In the genomic region with DNA sequence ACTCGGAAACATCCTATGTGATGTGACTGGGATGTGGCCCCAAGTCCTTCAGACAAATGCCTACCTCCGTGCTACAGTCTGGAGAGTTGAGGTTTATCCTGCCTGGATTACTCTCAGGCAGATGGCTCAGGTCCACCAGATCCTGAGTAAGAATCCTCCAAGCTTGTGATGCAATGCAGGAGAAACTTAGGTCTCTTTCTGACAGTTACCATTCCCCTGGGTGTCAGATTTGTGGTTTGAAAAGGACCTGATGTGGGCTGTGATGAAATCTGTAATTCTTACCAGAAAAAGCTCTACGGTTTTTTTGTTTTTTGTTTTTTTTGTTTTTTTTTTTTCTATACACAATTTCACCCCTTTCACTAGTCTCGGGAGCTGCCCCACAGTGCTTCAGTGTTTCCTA, we compare ENCODE assay signal across 24 mouse cellular contexts. TPM values are rescaled to one million over a fixed set of nuclear protein-coding genes. Genes with fewer than 3 reads are reported as not detected.
DNase-seq lines count a peak whose midpoint lies in the region; ATAC-seq and TF ChIP-seq lines count a peak whose summit lies in the region.
"Had no signal": no experiment of that assay in that cellular context is flagged by ENCODE, and none has a peak within 500 bp of the region (broad histone marks: within the 10 kb centered on the region; RNA-seq: fewer than 3 reads in every experiment).

No protein-coding gene starts in this region.

- no peaks in the 10 kb centered on the region for H3K36me3 ChIP-seq in CH12.LX (replicated peaks in 1 of 2; ENCODE audit: control insufficient read depth in 1 of 2, insufficient read depth in 1 of 2, low read length in 1 of 2)
- H3K36me3 ChIP-seq in kidney, embryonic 15.5 days = no peaks in the 10 kb centered on the region
- no peaks in the 10 kb centered on the region for H3K36me3 ChIP-seq in heart, adult 2 months (ENCODE audit: control insufficient read depth, insufficient read depth, low read length)
- no peaks in the 10 kb centered on the region for H3K36me3 ChIP-seq in forebrain, embryonic 11.5 days (ENCODE audit: control insufficient read depth, insufficient read depth, low read length)
- H3K36me3 ChIP-seq: embryonic facial prominence, embryonic 10.5 days; embryonic facial prominence, embryonic 12.5 days; forebrain, embryonic 12.5 days had no signal

- dilution Hi-C loops in CH12.LX (cut with MboI; ENCODE audit: extremely low pct_ligation_motif_present, extremely low pct_unique_long_range_greater_than_20kb, low sequenced_read_pairs) = no loop called here

- TF ChIP-seq POLR2A in CH12.LX (IDR thresholded peaks at IDR 0.05; ENCODE audit: low read depth, low read length) = no peak
- no peak for TF ChIP-seq POLR2A in heart, adult 2 months (IDR thresholded peaks at IDR 0.05; ENCODE audit: insufficient read depth, low read depth, low read length)

- intact Hi-C loops in heart, adult 2 months (cut with DNase I) = no loop called here

- 76% methylated on average over 4 of the region's 4 CpGs for WGBS in kidney, embryonic 15.5 days
- WGBS in heart, adult 2 months = 61% methylated on average over 4 of the region's 4 CpGs
- WGBS in forebrain, embryonic 11.5 days = 83% methylated on average over 4 of the region's 4 CpGs

- no peak for TF ChIP-seq EP300 in CH12.LX (IDR thresholded peaks at IDR 0.05; ENCODE audit: low read length)
- TF ChIP-seq EP300 in heart, adult 2 months (IDR thresholded peaks at IDR 0.05; ENCODE audit: insufficient read depth, low read depth, low read length) = no peak

- no peak for TF ChIP-seq CTCF in CH12.LX (conservative IDR thresholded peaks at IDR 0.05 in 1 of 2, IDR thresholded peaks at IDR 0.05 in 1 of 2; ENCODE audit: low read depth in 2 of 2, low read length in 2 of 2)
- TF ChIP-seq CTCF in heart, adult 2 months (IDR thresholded peaks at IDR 0.05) = no peak

- H3K27ac ChIP-seq in CH12.LX (ENCODE audit: insufficient read depth, low read depth) = no peak overlapping the region
- no peak overlapping the region for H3K27ac ChIP-seq in kidney, embryonic 15.5 days
- H3K27ac ChIP-seq in heart, adult 2 months = no peak overlapping the region
- H3K27ac ChIP-seq in forebrain, embryonic 11.5 days (ENCODE audit: low read depth, low read length) = no peak overlapping the region
- H3K27ac ChIP-seq: embryonic facial prominence, embryonic 10.5 days; embryonic facial prominence, embryonic 12.5 days; forebrain, embryonic 12.5 days had no signal

- no peak for TF ChIP-seq RAD21 in CH12.LX (IDR thresholded peaks at IDR 0.05; ENCODE audit: low read depth, low read length)

- H3K9me3 ChIP-seq in CH12.LX (replicated peaks; ENCODE audit: low read length) = no peaks in the 10 kb centered on the region
- no peaks in the 10 kb centered on the region for H3K9me3 ChIP-seq in kidney, embryonic 15.5 days (replicated peaks)
- H3K9me3 ChIP-seq in forebrain, embryonic 11.5 days (ENCODE audit: control insufficient read depth, low read length) = no peaks in the 10 kb centered on the region
- H3K9me3 ChIP-seq: embryonic facial prominence, embryonic 10.5 days; embryonic facial prominence, embryonic 12.5 days; forebrain, embryonic 12.5 days had no signal

- H3K79me2 ChIP-seq in CH12.LX (replicated peaks; ENCODE audit: control insufficient read depth, extremely low read depth, insufficient read depth, poor library complexity, severe bottlenecking) = no peaks in the 10 kb centered on the region
- H3K79me2 ChIP-seq in heart, adult 2 months (replicated peaks; ENCODE audit: control insufficient read depth, insufficient read depth, low read length) = no peaks in the 10 kb centered on the region

- ATAC-seq in kidney, embryonic 15.5 days (replicated peaks; ENCODE audit: low FRiP score) = no peak
- ATAC-seq in forebrain, embryonic 11.5 days (replicated peaks; ENCODE audit: low FRiP score) = no peak
- ATAC-seq: activated CD4-positive, CD25-positive, alpha-beta regulatory T cell, adult 4 months; CD4-positive, CD25-positive, alpha-beta regulatory T cell, adult 4 months; forebrain, embryonic 14.5 days; forebrain, embryonic 16.5 days; Patski had no signal

- DNase-seq in CH12.LX (ENCODE audit: extremely low read depth) (no peak), MN1 (ENCODE audit: low spot score) (peak; percentile 77), adipocyte (ENCODE audit: low spot score) (peak; percentile 23)
- no peak for DNase-seq in heart, adult 2 months
- DNase-seq in forebrain, embryonic 11.5 days (ENCODE audit: low spot score) = no peak
- DNase-seq in urinary bladder, adult 18-20 months (ENCODE audit: low spot score in 2 of 2) = no peak
- DNase-seq: adrenal gland, adult 2 months; adrenal gland, postnatal 25 days; B cell, adult 2 months; cerebellum, adult 11 months; cerebellum, adult 18-20 months; cerebellum, adult 8-10 months; cerebellum, postnatal 10 days; cerebellum, postnatal 25 days had no signal

- H3K4me2 ChIP-seq in CH12.LX (ENCODE audit: insufficient read depth, low read depth, poor library complexity, severe bottlenecking) = peak overlapping the region; percentile 12; the same call in 1 of the 2 replicates
- no peak overlapping the region for H3K4me2 ChIP-seq in kidney, embryonic 15.5 days
- no peak overlapping the region for H3K4me2 ChIP-seq in forebrain, embryonic 11.5 days (ENCODE audit: low read depth, low read length, severe bottlenecking)
- H3K4me2 ChIP-seq: embryonic facial prominence, embryonic 12.5 days; forebrain, embryonic 12.5 days had no signal

- in situ Hi-C loops in CH12.LX (cut with MboI; ENCODE audit: low pct_ligation_motif_present, low pct_unique_long_range_greater_than_20kb, low sequenced_read_pairs) = no loop called here

- no peak overlapping the region for H3K9ac ChIP-seq in CH12.LX (ENCODE audit: insufficient read depth, low read depth)
- H3K9ac ChIP-seq in kidney, embryonic 15.5 days = no peak overlapping the region
- no peak overlapping the region for H3K9ac ChIP-seq in heart, adult 2 months (ENCODE audit: low read depth, low read length)
- no peak overlapping the region for H3K9ac ChIP-seq in forebrain, embryonic 11.5 days (ENCODE audit: low read length)
- H3K9ac ChIP-seq: embryonic facial prominence, embryonic 12.5 days; forebrain, embryonic 12.5 days had no signal

- peaks cover 3 to 6% of the 10 kb centered on the region in 2 experiments; a peak in 2 of 4 replicates for H3K4me1 ChIP-seq in CH12.LX (ENCODE audit: control insufficient read depth in 1 of 2, insufficient read depth in 2 of 2)
- peaks cover 23% of the 10 kb centered on the region for H3K4me1 ChIP-seq in kidney, embryonic 15.5 days
- H3K4me1 ChIP-seq in heart, adult 2 months (ENCODE audit: control insufficient read depth, insufficient read depth, low read length) = no peaks in the 10 kb centered on the region
- peaks cover 3% of the 10 kb centered on the region; the same call in 1 of the 2 replicates for H3K4me1 ChIP-seq in forebrain, embryonic 11.5 days (replicated peaks; ENCODE audit: control insufficient read depth, insufficient read depth, low read length)

- H3K27me3 ChIP-seq in CH12.LX (replicated peaks) = peaks cover 92% of the 10 kb centered on the region
- H3K27me3 ChIP-seq in kidney, embryonic 15.5 days = peaks cover 46% of the 10 kb centered on the region
- H3K27me3 ChIP-seq in heart, adult 2 months (ENCODE audit: control insufficient read depth, insufficient read depth, low read length) = peaks cover 13% of the 10 kb centered on the region
- H3K27me3 ChIP-seq in forebrain, embryonic 11.5 days (ENCODE audit: control insufficient read depth, insufficient read depth, low read length) = peaks cover 28% of the 10 kb centered on the region

- no peak overlapping the region for H3K4me3 ChIP-seq in CH12.LX (replicated peaks in 1 of 3; ENCODE audit: low read depth in 2 of 3, low read length in 2 of 3, poor library complexity in 1 of 3)
- no peak overlapping the region for H3K4me3 ChIP-seq in kidney, embryonic 15.5 days (replicated peaks)
- no peak overlapping the region for H3K4me3 ChIP-seq in heart, adult 2 months
- H3K4me3 ChIP-seq in forebrain, embryonic 11.5 days (ENCODE audit: low read depth, low read length) = no peak overlapping the region
- H3K4me3 ChIP-seq: embryonic facial prominence, embryonic 10.5 days; embryonic facial prominence, embryonic 12.5 days; forebrain, embryonic 12.5 days had no signal

TF ChIP-seq in CH12.LX, 34 proteins besides CTCF, POLR2A, EP300 and RAD21:
- TF ChIP-seq MXI1 (IDR thresholded peaks at IDR 0.05; ENCODE audit: low read depth, low read length) (no peak), ZKSCAN1 (IDR thresholded peaks at IDR 0.05; ENCODE audit: borderline replicate concordance, low read depth, low read length) (no peak), PAX5 (IDR thresholded peaks at IDR 0.05; ENCODE audit: low read length) (no peak), ZNF384 (IDR thresholded peaks at IDR 0.05; ENCODE audit: low read depth, low read length) (no peak)

RNA-seq across cellular contexts. Expression of a gene that starts 4.0 kb away (rescaled TPM):
- total RNA-seq in CH12.LX (2012; rRNA removed) (0.04 and 0.08 TPM in 2 replicates), CH12.LX (2014; rRNA removed) (not detected in 2 replicates)
- not detected in 2 replicates for polyA plus RNA-seq in CH12.LX (2012; ENCODE audit: insufficient read length, low read depth)
- 1.0 TPM in 2 replicates for polyA plus RNA-seq in kidney, embryonic 15.5 days (2015; fragmentation: Nextera tagmentation; extraction: Ambion mirVana)
- under 1 TPM in 1 of 2 experiments, not detected in 1; 0.18 TPM for total RNA-seq in heart, adult 2 months (2021)
- polyA plus RNA-seq in heart, adult 2 months (2012; rRNA removed) = 0.18 and 0.29 TPM in 2 replicates
- polyA plus RNA-seq in forebrain, embryonic 11.5 days (2014; fragmentation: Nextera tagmentation; extraction: Ambion mirVana) = 0.09 TPM in 1 of 2 replicates, not detected in the other
- total RNA-seq: ES-E14 had no signal
- polyA plus RNA-seq: CD4-positive, CD25-positive, alpha-beta regulatory T cell, adult 4 months; embryonic facial prominence, embryonic 10.5 days; forebrain, embryonic 12.5 days; forebrain, embryonic 14.5 days; forebrain, embryonic 16.5 days had no signal

RNA-seq across cellular contexts. Expression of a gene that starts 51.6 kb away (rescaled TPM):
- total RNA-seq in CH12.LX (2012; rRNA removed) (7.9 and 9.2 TPM in 2 replicates), CH12.LX (2014; rRNA removed) (0.42 and 0.72 TPM in 2 replicates)
- polyA plus RNA-seq in CH12.LX (2012; ENCODE audit: insufficient read length, low read depth) = 1.4 and 1.5 TPM in 2 replicates
- 1.8 and 2.2 TPM in 2 replicates for polyA plus RNA-seq in kidney, embryonic 15.5 days (2015; fragmentation: Nextera tagmentation; extraction: Ambion mirVana)
- total RNA-seq in heart, adult 2 months (2021) = 1 to 10 TPM; 2.8 TPM
- 1.1 and 3.3 TPM in 2 replicates for polyA plus RNA-seq in heart, adult 2 months (2012; rRNA removed)
- polyA plus RNA-seq in forebrain, embryonic 11.5 days (2014; fragmentation: Nextera tagmentation; extraction: Ambion mirVana) = 0.43 TPM in 1 of 2 replicates, not detected in the other

Comparison
In these comparisons a context has a peak if more than half of its experiments do, and no peak if none do; other contexts are left out.
1. DNase-seq: peak in MN1 (single experiment) and adipocyte (single experiment); none in CH12.LX (single experiment), heart, adult 2 months (0 of 2), forebrain, embryonic 11.5 days (single experiment) and urinary bladder, adult 18-20 months (0 of 2).